Mouse (Mus musculus): ENCODE results near the gene Olfr313.
"Not testable (repeated sequence)": the region's sequence is repeated elsewhere in the genome, so short reads cannot be mapped to it uniquely, and the experiment has no call there.

Olfr313 gene

GRCm38 (mm10) chr11:58814700-58815099 lies at the start of gene Olfr313:
Olfr313 (plus strand) TSS chr11:58815000.
- not testable (repeated sequence) for DNase-seq

- DNase-seq, result no peak
Observed at GRCm38 (mm10) chr11:58772888-58773287, 41.9 kb upstream of the Olfr313 start, which contains the start of gene Olfr315. Olfr315 (plus strand) TSS chr11:58773188.

DNA sequence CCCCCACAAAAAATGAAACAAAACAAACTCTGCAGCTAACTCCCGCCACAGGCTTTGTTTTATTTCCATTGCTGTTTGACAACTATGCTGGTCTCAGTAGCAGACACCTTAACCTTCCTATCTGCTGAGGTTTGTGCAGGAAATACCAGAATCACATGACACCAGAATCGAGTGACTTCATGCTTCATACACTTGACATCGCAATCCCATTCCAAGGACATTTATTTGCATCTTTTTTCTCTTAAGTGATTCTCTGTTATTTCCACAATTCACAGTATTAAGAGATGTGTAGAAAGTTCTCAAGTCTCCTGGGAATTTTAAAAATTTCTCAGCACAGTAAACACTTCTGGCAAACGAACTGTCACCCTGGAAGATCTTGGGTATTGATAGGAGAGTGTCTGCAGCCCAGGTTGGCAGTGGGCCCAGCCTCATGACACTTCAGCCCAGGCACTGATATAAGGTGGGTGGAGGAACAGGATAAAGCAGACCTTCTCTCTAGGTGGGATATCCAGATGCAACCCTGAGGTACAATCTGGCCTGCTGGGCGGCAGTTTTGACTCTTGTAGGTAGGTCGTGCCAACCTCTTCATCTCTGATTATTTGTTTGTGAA lies 32.2 kb upstream of the Olfr313 start, which contains the start of gene Olfr314:
Olfr314 (plus strand) TSS at position 473 of the 610 bp plus-strand sequence.
- no peak for DNase-seq

GRCm38 (mm10) chr11:58784182-58784581 lies 30.6 kb upstream of the Olfr313 start:
- DNase-seq, result no peak

- DNase-seq, result no peak
Observed at GRCm38 (mm10) chr11:58787651-58788050, 27.1 kb upstream of the Olfr313 start.

DNA sequence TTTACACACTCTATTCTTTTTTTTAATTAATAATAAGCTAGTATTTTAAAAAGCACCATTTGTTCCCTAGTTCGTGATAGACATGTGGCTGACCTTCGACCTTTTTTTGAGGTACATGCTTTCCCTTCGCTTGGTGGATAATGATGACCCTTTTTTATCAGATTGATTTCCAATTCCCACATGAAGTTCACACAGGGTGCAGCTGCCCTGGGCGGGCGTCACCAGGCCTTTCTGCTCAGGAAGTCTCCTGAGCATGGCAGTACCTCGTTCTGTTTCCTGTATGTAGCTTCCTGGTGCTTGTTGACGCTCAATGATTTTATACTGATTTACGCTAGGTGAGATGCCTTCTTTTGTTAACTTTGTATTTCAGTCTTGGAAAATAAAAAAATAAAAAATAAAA lies 26.5 kb upstream of the Olfr313 start:
- DNase-seq, result no peak

DNA sequence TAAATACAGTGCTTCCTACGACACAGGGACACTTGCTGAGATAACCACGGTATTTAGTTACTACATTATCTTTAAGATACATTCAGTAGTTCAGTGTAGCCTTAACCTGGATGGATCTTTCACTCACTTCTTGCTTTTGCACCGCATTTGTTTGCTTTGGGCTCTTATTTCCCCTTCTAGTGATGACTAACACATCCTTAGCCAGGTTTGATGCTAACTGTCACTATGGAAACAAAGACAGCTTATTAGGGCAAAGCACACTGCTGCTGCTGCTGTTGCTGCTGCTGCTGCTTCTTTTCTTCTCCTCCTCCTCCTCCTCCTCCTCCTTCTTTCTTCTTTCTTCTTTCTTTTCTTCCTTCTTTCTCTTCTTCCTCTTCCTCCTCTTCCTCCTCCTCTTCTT lies 25.3 kb upstream of the Olfr313 start:
- no peak for DNase-seq

DNA sequence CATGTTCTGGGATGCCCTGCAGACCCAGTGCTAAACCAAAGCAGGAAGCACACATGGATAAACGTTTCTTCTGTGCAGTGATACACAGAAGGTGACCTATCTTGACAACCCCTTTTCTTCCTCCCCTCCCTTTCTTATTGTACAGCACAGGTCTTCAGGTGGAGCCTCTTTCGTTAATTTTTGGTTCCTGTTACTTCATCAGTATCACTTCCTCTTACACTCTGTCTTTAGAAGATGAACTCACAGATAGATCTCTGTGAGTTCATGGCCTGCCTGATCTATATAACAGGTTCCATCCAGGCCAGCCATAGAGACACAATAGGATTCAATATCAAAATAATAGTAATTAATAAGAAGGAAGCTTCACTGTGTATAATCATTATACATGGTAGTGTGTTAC lies 24.7 kb upstream of the Olfr313 start:
- no peak for DNase-seq

GRCm38 (mm10) chr11:58790646-58791045 lies 24.2 kb upstream of the Olfr313 start:
- DNase-seq, result no peak

DNA sequence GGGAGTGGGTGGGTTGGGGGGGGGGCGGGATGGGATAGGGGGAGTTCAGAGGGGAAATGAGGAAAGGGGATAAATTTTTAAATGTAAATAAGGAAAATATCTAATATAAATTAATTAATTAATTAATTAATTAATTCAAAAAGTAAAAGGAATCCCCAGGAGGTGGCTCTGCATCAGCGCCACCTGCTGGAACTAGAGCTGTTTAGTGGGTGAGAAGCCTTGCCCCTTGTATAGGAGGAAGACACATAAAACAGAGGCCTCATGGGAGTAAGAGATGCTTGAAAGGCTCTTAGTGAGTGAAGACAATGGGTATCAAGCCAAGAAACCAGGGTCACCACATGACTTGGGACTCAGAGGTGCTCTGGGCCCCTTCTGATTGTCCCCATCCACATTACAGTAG lies 18.9 kb upstream of the Olfr313 start:
- DNase-seq, result no peak

GRCm38 (mm10) chr11:58796850-58797249 lies 17.9 kb upstream of the Olfr313 start:
- DNase-seq, result no peak

GRCm38 (mm10) chr11:58799747-58800146 lies 15.1 kb upstream of the Olfr313 start:
- DNase-seq, result no peak

GRCm38 (mm10) chr11:58801558-58802228 lies 13.1 kb upstream of the Olfr313 start, which contains the start of gene Fam183b:
Fam183b (minus strand) TSS chr11:58801960.
- DNase-seq, result no peak

DNA sequence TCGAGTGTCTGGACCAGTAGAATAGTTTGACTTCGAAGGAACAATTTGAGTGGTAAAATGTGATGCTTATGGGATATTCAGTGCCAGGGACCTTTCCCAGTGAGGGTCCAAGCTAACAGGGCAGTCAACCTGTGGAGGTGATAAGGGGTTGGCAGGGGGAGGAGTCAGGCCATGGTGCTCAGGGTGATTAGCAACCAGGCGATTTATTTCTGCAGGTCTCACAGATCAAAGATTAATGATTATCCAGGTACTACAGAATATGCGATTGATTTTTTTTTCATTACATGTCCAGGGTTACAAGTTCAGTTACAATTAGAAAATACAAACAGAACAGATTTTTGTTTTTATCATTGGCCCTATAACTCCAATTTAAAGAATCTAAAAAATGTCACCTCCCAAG lies 10.9 kb upstream of the Olfr313 start:
- DNase-seq, result no peak

DNA sequence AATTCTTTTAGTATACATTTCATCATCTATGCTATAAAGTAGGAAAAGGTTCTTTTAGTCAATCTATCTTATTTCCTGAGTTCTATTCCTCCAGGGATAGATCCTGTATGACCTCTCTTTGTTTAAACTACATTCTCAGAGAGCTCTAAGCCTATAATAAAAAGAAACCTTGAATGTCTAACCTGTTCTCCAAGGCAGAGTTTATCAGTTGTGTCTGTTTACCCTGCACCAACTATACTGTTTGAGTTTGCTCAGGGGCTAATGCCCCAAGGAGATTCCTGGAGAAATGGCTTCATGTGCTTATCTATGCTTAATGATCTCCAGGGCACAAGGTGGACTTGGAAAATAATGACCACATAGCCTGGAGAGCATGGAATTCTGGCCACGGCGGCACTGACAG lies 10.4 kb upstream of the Olfr313 start:
- no peak for DNase-seq

DNA sequence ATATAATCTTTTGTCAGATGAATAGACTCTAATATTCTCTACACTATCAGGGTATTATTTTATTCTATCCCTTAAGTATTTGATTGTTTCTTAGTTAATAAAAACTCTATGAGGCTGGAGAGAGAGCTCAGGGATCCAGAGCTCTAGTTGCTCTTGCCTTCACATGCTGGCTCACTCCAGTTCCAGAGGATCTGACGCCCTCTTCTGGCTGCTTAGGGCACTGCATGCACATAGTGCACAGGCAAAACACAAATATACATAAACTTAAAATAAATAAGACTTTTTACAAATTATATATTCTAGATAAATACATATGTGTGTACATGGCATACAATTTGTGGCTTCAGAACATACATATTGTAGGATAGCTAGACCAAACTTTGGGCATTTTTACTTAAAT lies 2.8 kb upstream of the Olfr313 start:
- no peak for DNase-seq

GRCm38 (mm10) chr11:58815676-58816075 lies 876 bp downstream of the Olfr313 start:
- DNase-seq, result no peak

DNA sequence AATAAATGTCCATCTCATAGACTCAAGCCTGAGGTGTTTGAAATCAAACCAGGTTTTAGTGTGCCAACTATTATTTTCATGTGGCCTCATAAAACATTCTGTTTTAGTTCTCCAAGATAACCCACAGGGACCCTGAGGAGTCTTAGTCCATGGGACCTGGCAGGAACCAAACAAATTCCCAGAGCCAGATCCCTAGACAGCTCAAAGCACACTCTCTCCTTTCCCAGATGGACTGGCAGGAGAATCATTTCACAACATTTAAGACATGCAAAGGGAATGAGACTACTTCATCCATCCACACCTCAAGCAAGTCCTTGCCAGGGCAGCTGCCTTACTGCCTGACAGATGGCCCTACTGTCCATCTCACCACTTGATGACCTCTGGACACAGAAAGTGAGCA lies 14.1 kb downstream of the Olfr313 start, which contains the start of gene Olfr312:
Olfr312 (plus strand) TSS at position 301 of the 400 bp plus-strand sequence.
- DNase-seq, result not testable (repeated sequence)

DNA sequence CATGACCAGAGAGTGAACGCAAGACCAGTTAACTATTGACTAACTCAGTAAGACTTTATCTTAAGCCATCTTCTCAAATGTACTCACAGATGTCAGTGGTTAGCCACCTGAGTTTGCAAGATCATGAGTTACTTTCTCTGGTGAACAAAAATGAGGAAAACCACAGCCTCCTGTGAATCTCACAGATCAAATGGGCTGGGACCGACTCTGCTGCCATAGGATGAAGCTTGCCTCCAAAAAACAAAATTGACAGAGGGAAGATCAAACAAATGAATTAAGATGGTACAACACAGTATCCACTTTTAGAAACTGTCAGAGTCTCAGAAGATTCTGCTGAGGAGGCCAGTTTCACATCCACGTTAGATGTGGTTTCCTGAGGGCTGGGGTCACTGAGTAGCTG lies 15.0 kb downstream of the Olfr313 start:
- DNase-seq, result no peak

GRCm38 (mm10) chr11:58832541-58832940 lies 17.7 kb downstream of the Olfr313 start:
- not testable (repeated sequence) for DNase-seq

GRCm38 (mm10) chr11:58838951-58839350 lies 24.2 kb downstream of the Olfr313 start, which contains the start of gene Olfr311:
Olfr311 (plus strand) TSS chr11:58839251.
- not testable (repeated sequence) for DNase-seq

GRCm38 (mm10) chr11:58846919-58847461 lies 32.2 kb downstream of the Olfr313 start, which contains the start of gene Gm12258:
Gm12258 (plus strand) TSS chr11:58847158.
- DNase-seq, result peak; percentile 86

GRCm38 (mm10) chr11:58847636-58848035 lies 32.8 kb downstream of the Olfr313 start:
- no peak for DNase-seq

DNA sequence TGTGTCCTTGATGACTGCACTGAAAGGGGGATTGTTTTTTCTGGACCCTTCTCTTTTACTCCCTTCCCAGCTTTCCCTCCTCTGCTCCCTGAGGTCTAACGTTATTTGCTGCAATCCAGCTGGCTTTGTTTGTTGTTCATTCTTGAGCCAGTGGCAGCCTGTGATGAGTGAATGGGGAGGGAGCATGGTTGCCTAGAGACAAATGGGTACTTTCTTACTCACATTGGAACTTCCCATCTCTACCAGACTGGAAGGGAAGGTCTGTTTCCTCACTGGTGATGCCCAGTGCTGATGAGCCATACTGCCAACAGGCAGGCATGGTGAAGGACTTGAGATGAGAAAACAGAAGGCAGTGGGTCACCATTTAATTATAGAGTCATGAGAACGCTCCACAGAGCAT lies 34.9 kb downstream of the Olfr313 start:
- no peak for DNase-seq
